Mouse (Mus musculus) hindbrain, embryonic 14.5 days (tissue): ENCODE data around the gene Tgfbr2. TPM values are rescaled to one million over a fixed set of nuclear protein-coding genes. Genes with fewer than 3 reads are reported as not detected.
A peak's percentile ranks its signal among the peaks of the same experiment; 100 is the strongest.

Experiments
- ATAC-seq: fragments of 200-750 bp; cut with Nextera tagmentation; 2 replicates; pipeline ENCODE4 v1.8.0; 2017; ENCODE audit warnings: moderate number of reproducible peaks, mild to moderate bottlenecking, moderate TSS enrichment, moderate library complexity; ENCODE audit not compliant: low FRiP score
- DNase-seq: peaks from one replicate; pipeline ENCODE4 v3.0.0-alpha.2; 2015; ENCODE audit warnings: low spot score
- H3K27ac ChIP-seq: fragments of 300-500 bp; sonication (generic); 2 replicates; pipeline ENCODE4 v1.5.1; 2014; ENCODE audit warnings: mild to moderate bottlenecking, moderate library complexity
- H3K27me3 ChIP-seq: fragments of 300-500 bp; sonication (generic); 2 replicates; pipeline ENCODE4 v1.6.1; 2014; ENCODE audit warnings: mild to moderate bottlenecking, low read length, mixed read lengths; ENCODE audit not compliant: control insufficient read depth, insufficient read depth
- H3K36me3 ChIP-seq: fragments of 300-500 bp; sonication (generic); replicated peaks from 2 replicates; pipeline ENCODE4 v1.6.1; 2014; ENCODE audit not compliant: control insufficient read depth, insufficient read depth
- H3K4me1 ChIP-seq: fragments of 300-500 bp; sonication (generic); replicated peaks from 2 replicates; pipeline ENCODE4 v1.6.1; 2014; ENCODE audit warnings: antibody characterized with exemption, low read length, mixed read lengths; ENCODE audit not compliant: control insufficient read depth, insufficient read depth
- H3K4me2 ChIP-seq: fragments of 300-500 bp; sonication (generic); replicated peaks from 2 replicates; pipeline ENCODE4 v1.6.1; 2014; ENCODE audit warnings: mild to moderate bottlenecking, moderate library complexity
- H3K4me3 ChIP-seq: fragments of 300-500 bp; sonication (generic); replicated peaks from 2 replicates; pipeline ENCODE4 v1.5.1; 2014; ENCODE audit warnings: mild to moderate bottlenecking, low read length
- H3K9ac ChIP-seq: fragments of 300-500 bp; sonication (generic); 2 replicates; pipeline ENCODE4 v1.6.1; 2014
- H3K9me3 ChIP-seq: fragments of 300-500 bp; sonication (generic); 2 replicates; pipeline ENCODE4 v1.6.1; 2016; ENCODE audit warnings: low read length; ENCODE audit not compliant: control insufficient read depth
- WGBS: fragments of 180-500 bp; shearing (Covaris S2); extraction: QIAGEN DNeasy Blood & Tissue Kit; methylation state at CpG from one replicate; pipeline ENCODE4 v1.1.7; 2014; 5-methylcytosine and 5-hydroxymethylcytosine counted together
- polyA plus RNA-seq: library from polyadenylated mRNA; unstranded; fragments of >200 nt; fragmentation: Nextera tagmentation; extraction: Ambion mirVana; gene quantifications from 2 replicates; pipeline ENCODE4 v1.2.1, GENCODE M21; 2014

The Tgfbr2 gene
- polyA plus RNA-seq, 1 experiment from 2014 or later: 11.4 TPM

DNA sequence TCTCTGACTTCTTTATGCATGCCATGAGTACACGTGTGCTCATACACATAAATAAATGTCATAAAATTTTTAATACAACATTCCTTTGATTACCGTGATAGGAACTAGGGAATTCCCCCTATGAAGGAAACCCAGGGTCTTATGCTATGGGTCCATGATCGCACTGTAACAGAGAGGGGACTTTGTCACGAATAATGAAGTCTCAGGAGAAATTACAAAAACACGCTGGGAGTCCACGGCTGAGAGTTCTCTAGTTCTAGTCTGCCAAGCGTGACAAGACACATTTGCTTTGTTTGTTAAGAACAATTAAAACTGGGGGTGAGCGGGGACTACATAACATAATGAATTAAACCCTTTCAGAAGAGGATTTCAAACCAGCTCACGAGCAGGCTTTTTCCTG, 23.3 kb upstream of the Tgfbr2 start:
- H3K9me3 ChIP-seq: no peaks in the 10 kb centered on the region
- no peak overlapping the region for H3K4me3 ChIP-seq
- no peak for ATAC-seq
- 15% methylated on average over 9 of the region's 9 CpGs for WGBS
- no peak overlapping the region for H3K4me2 ChIP-seq
- no peaks in the 10 kb centered on the region for H3K27me3 ChIP-seq
- H3K36me3 ChIP-seq: no peaks in the 10 kb centered on the region
- no peak overlapping the region for H3K9ac ChIP-seq
- no peak for DNase-seq
- H3K4me1 ChIP-seq: peaks cover 15% of the 10 kb centered on the region
- peak overlapping the region; percentile 34; the same call in 1 of the 2 replicates for H3K27ac ChIP-seq

DNA sequence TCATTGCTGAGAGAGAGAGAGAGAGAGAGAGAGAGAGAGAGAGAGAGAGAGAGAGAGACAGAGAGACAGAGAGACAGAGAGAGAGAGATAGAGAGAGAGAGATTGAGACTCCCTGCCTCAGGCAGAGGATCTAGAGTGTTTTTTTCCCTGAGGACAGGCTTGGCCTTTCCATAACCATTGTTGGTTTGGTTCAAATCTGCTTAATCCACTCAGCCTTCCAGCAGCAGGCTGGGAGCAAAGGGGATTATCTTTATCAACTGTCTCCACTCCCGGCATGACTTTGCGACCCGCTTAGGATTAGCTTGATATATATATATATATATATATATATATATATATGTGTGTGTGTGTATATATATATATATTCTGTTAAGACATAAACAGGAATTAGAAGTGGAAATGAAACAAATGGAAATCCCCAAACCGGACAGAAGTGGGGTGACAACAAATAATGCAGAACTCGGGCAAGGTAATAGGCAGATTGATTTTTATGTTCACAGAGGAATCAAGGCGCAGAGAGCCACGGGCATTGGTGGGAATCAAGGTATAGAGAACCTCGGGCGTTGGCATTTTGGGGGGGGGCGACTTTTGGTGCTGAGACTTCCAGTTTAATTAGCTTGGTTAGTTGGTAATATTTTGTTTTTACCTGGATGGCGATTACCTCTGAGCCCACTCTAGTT, 22.5 kb upstream of the Tgfbr2 start:
- Histone ChIP-seq H3K36me3 (no peaks in the 10 kb centered on the region), H3K4me1 (peaks cover 15% of the 10 kb centered on the region), H3K27me3 (no peaks in the 10 kb centered on the region), H3K9me3 (no peaks in the 10 kb centered on the region), H3K4me2 (no peak overlapping the region), H3K4me3 (no peak overlapping the region), H3K9ac (no peak overlapping the region), H3K27ac (no peak overlapping the region)
- DNase-seq: no peak
- ATAC-seq: no peak
- WGBS: 89% methylated on average over 11 of the region's 11 CpGs

DNA sequence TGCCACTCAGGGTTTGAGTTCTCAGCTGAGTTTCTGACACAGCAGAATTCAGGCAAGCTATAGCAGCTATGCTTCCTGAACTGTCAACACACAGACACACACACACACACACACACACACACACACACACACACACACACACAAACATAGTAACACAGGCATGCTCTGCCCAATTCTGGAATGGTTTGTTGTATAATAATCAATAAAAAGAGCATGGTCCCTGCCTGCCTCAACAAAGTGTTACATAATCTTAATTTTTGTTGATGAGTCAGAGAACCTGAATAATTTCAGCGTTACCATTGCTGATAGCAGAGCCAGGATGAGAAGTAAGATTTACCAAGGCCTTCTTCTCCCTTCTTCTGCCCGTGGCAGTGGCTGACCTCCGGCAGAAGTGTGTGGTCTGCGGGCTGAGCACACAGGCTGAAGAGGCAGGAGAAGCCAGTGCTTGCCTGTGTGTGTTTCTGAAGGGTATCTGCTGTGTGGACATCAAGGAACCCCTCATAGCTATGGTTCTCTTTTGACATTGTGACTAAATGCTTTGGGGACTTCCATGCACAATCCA, 18.8 kb upstream of the Tgfbr2 start:
- Histone ChIP-seq H3K27ac (no peak overlapping the region), H3K4me2 (no peak overlapping the region), H3K9ac (no peak overlapping the region), H3K4me3 (no peak overlapping the region), H3K36me3 (no peaks in the 10 kb centered on the region), H3K9me3 (no peaks in the 10 kb centered on the region), H3K27me3 (no peaks in the 10 kb centered on the region), H3K4me1 (peaks cover 9% of the 10 kb centered on the region)
- 82% methylated on average over 4 of the region's 4 CpGs for WGBS
- DNase-seq: no peak
- no peak for ATAC-seq

DNA sequence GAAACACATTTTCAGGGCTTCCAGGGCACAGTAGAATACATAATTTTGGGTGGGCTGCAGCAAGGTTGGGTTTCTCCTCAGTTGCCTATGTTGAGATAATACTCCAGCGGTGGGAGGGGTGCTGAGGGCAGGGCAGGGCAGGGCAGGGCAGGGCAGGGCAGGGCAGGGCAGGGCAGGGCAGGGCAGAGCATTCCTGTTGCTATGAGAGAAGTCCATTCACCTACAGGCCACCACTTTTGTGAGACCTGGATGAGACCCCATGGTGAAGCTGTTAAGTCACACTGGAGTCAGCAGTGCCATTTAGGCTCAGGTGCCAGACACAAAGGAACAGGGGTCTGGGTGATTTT, 18.3 kb upstream of the Tgfbr2 start:
- Histone ChIP-seq H3K9me3 (no peaks in the 10 kb centered on the region), H3K36me3 (no peaks in the 10 kb centered on the region), H3K9ac (no peak overlapping the region), H3K4me2 (no peak overlapping the region), H3K4me3 (no peak overlapping the region), H3K27me3 (no peaks in the 10 kb centered on the region), H3K4me1 (peaks cover 4% of the 10 kb centered on the region), H3K27ac (no peak overlapping the region)
- WGBS: 80% methylated on average over 1 of the region's 1 CpGs
- no peak for ATAC-seq
- DNase-seq: no peak

- Histone ChIP-seq H3K9me3 (no peaks in the 10 kb centered on the region), H3K27me3 (no peaks in the 10 kb centered on the region), H3K9ac (no peak overlapping the region), H3K36me3 (no peaks in the 10 kb centered on the region), H3K4me1 (no peaks in the 10 kb centered on the region), H3K27ac (no peak overlapping the region), H3K4me2 (no peak overlapping the region), H3K4me3 (no peak overlapping the region)
- DNase-seq (no peak), ATAC-seq (no peak)
- 97% methylated on average over 12 of the region's 12 CpGs for WGBS
Observed at GRCm38 (mm10) chr9:116192826-116193534, 17.8 kb upstream of the Tgfbr2 start.

- Histone ChIP-seq H3K4me2 (no peak overlapping the region), H3K36me3 (no peaks in the 10 kb centered on the region), H3K4me1 (no peaks in the 10 kb centered on the region), H3K9ac (no peak overlapping the region), H3K4me3 (no peak overlapping the region), H3K27me3 (no peaks in the 10 kb centered on the region), H3K27ac (no peak overlapping the region), H3K9me3 (no peaks in the 10 kb centered on the region)
- WGBS: 87% methylated on average over 7 of the region's 7 CpGs
- ATAC-seq (no peak), DNase-seq (no peak)
Observed at GRCm38 (mm10) chr9:116192253-116192652, 17.1 kb upstream of the Tgfbr2 start.

DNA sequence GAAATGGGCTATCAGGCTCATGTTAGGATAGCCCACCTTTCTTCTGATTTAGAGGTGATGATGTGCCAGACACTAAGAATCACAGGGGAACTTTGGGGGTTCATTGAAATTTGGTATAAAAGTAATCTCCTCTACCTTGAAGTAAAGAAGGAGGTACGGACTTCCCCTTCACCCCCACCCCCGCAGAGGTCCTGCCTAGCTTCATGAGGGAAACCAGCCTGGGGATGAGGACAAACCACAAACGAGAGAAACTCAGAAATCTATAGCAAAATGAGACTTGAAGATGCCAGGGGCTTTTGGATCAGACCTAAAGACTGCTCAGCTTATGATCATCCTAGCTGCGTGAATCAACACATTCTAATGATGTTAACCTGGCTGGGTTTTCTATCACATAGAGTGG, 14.7 kb upstream of the Tgfbr2 start:
- no peaks in the 10 kb centered on the region for H3K4me1 ChIP-seq
- no peaks in the 10 kb centered on the region for H3K9me3 ChIP-seq
- no peak for DNase-seq
- ATAC-seq: no peak
- no peak overlapping the region for H3K4me3 ChIP-seq
- no peak overlapping the region for H3K9ac ChIP-seq
- no peaks in the 10 kb centered on the region for H3K27me3 ChIP-seq
- H3K4me2 ChIP-seq: no peak overlapping the region
- 93% methylated on average over 4 of the region's 4 CpGs for WGBS
- no peaks in the 10 kb centered on the region for H3K36me3 ChIP-seq
- H3K27ac ChIP-seq: no peak overlapping the region

GRCm38 (mm10) chr9:116188952-116189666, 13.9 kb upstream of the Tgfbr2 start:
- 88% methylated on average over 15 of the region's 15 CpGs for WGBS
- no peak for ATAC-seq
- H3K4me2 ChIP-seq: no peak overlapping the region

DNA sequence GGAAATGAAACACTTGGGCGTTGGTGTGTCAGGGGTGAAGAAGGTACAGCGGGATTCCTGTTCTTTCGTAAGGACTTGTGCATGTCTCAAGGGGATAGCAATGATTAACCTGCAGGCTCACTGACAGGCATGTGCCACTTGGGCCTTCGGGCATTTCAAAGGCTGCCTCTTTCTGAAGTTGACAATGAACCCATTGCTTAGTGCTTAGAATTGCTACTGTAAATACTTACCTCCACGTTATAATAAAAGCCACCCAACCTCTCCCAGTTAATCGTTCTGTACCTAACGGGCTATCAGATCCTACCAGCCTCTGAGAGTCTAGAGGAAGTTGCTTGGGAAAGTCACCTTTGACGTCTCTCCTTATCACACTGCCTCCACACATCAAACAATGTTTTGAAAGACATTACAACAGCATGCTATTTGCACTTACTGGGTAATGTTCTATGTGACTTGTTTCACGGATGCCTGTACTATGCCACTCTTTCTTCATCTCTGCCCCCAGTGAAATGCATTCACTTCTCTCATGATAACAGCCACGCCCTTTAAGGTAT, 12.1 kb upstream of the Tgfbr2 start:
- H3K4me2 ChIP-seq: no peak overlapping the region
- ATAC-seq: no peak
- WGBS: 86% methylated on average over 10 of the region's 10 CpGs

More at GRCm38 (mm10) chr9:116188952-116189666, 13.9 kb upstream of the Tgfbr2 start:
- no peaks in the 10 kb centered on the region for H3K9me3 ChIP-seq
- H3K9ac ChIP-seq: no peak overlapping the region
- H3K4me3 ChIP-seq: no peak overlapping the region
- no peaks in the 10 kb centered on the region for H3K27me3 ChIP-seq
- H3K27ac ChIP-seq: no peak overlapping the region
- DNase-seq: no peak
- H3K4me1 ChIP-seq: no peaks in the 10 kb centered on the region
- no peaks in the 10 kb centered on the region for H3K36me3 ChIP-seq

More for the DNA sequence above, 12.1 kb upstream of the Tgfbr2 start:
- Histone ChIP-seq H3K27ac (no peak overlapping the region), H3K36me3 (no peaks in the 10 kb centered on the region), H3K4me1 (no peaks in the 10 kb centered on the region), H3K9ac (no peak overlapping the region), H3K4me3 (no peak overlapping the region), H3K27me3 (no peaks in the 10 kb centered on the region), H3K9me3 (no peaks in the 10 kb centered on the region)
- no peak for DNase-seq
